Mouse (Mus musculus): ENCODE data around the gene Pes1.
"Not testable (repeated sequence)": the region's sequence is repeated elsewhere in the genome, so short reads cannot be mapped to it uniquely, and the experiment has no call there.

Pes1 gene

DNA sequence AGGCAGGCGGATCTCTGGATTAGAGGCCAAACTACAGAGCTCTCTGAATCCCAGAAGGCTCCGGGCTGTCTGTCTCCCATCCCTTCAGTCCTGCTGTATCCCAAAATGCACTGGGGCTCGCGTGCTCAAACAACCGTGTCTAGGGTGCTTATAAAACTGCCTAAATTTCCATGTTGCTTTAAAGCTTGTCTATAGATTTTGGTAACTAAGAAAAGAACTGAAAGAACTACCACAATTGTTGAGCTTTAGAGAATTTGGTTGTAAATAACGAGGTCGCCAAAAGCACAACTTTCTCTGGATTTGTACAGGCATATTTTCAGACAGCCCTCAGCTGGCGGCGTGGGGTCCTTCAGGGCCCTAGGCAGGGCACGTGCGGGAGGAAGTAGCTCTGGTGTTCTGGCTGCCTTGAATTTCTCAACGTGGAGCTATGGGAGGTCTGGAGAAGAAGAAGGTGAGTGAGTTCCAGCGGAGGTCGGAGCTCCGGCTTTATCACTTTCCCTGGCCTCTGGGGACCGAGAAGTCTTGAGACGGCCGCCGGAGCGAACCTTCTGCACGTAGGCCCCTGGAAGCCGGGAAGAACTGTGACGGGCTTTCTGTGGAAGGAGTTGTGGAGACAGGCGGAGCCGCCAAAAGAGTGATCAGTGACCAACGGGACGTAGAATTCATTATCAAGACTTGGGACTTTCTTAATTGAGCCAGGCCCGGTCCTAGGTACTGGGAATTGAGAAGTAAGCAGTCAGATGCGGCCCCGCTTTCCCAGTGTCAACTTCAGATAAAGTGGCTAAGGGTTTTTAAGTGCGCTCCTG is at the start of gene Pes1:
TSS of gene Pes1 (plus strand) at position 366 of the 806 bp plus-strand sequence.
- DNase-seq (ENCODE audit: low spot score) = peak; percentile 72

DNA sequence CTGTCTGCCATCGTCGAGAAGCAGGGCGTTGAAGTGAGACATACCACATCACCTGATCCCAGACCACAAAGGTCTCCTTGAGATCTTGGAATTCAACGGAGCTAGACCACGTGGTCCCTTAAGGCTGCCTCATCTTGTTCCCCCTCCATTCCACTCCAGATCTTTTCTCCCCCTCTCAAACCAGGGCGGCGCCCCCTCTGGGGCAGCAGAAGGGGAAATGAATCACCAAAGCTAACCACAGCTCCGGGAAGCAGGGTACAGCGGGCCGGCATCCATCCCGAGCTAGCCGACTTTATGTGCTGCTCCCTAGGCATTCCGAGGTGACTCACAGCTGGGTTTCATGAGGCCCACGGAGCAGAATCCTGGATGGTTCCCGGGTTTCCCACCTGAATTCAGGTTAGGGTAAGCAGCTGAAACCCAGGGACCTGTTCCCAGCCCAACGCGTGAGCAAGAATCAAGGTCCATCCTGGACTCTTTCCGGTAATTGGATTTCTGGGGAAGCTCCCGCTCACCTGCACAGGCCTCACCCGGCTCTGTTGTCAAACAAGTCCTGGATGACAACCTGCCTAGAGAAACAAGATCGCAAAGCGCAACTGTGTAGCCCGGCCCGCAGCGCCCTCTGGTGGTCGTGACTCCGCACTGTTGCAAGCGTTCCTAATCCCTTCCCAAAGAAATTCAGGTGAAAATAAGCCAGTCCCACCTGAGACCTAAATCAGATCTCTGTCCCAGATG is 49.5 kb upstream of the Pes1 start, which contains the start of gene Slc35e4:
TSS of gene Slc35e4 (minus strand) at position 556 of the 732 bp plus-strand sequence.
- peak; percentile 72 for DNase-seq (ENCODE audit: low spot score)

DNA sequence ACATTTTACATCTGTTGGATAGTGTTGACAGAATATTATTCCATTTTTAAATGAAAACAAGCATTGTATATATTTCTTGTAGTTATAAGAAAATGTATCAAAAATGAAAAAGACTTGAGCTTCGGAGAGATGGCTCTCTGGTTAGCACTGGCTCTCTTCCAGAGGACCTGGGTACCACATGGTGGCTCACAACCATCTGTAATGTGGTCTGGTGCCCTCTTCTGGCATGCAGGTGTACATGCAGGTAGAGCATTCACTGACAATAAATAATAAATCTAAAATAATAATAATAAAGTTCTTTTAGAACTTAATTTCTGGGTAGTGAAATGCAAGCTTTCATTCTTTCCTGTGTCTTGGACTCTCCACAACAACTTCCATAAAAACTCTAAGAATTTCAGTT is 45.0 kb upstream of the Pes1 start:
- DNase-seq (ENCODE audit: low spot score) = no peak

DNA sequence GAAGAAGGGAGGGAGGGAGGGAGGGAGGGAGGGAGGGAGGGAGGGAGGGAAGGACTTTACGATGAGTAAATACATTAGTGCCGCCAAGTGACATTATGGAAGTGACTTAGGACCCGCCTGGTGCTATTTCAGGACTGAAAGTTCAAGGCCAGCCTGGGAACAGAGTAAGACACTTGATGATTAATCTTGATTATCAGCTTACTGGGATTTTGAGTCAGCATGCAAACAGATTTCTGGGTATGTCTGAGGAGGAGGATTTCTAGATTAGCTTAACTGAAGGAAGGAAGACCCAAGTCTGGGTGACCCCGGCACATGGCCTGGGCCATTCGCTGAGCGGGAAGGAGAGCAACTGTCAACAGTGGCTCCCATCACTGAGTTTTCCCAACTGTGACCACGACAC is 43.3 kb upstream of the Pes1 start:
- DNase-seq (ENCODE audit: low spot score) = no peak

DNA sequence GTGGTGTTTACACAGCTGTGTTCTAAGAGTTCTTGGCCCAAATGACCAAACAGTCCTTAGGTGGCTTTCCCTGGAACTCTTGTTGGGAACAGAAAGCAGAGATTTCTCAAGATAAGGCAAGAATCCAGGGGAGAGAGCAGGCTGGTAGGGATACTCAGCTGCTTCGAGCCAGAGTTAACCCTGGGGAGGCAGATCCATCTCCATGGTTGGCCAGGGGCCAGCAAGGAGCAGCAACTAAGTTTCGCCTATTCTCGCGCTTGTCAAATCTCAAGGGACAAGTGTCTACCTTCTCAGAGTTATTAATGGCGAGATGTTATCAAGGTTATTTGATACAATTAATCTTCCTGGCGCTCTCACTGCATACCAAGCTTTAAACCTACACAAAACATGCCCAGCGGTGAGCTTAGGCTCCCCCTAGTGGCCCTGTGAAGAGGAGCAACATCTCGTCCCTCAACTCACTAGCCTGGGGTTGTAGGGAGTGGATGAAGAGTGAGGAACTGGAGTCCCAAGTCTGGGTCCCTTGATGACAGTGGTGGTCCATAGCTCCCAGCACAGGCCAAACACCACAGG is 42.4 kb upstream of the Pes1 start:
- DNase-seq (ENCODE audit: low spot score) = peak; percentile 39

DNA sequence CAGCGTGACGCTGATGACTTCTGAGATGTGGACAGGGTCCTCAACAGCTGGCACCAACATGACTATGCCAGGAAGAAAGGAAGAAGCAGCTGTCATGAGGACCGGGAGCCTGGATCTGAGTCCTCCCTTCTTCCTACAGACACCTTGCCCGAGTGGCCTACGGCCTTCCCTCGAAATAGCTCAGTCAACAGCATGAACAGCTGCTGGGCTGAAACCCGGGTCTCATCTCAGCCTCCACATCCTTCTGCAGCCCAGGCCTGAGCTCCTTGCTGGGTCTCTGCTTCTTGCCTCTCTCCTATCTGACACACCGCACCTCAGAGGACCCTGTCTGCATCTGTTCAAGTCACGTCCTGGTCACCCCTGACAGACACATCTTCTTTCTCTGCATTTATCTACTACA is 41.7 kb upstream of the Pes1 start:
- DNase-seq (ENCODE audit: low spot score) = no peak

DNA sequence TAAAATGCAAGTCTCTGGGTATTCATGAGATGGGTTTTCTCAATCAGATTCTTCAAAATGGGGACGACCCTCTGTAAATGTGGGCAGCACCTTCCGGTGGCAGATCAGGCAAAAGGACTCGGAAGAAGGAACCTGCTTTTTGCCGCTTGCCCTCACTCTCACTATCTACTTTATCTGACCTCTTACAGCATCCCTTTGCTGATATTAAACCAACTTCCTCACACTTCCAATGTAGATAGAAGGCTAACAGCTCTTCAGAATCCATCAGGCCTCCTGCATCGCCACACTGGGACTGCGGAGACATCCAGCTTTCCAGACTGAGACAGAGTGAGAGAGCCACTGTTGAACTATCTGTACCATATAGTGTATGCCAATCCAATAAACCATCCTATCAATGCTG is 41.0 kb upstream of the Pes1 start:
- DNase-seq (ENCODE audit: low spot score) = no peak

DNA sequence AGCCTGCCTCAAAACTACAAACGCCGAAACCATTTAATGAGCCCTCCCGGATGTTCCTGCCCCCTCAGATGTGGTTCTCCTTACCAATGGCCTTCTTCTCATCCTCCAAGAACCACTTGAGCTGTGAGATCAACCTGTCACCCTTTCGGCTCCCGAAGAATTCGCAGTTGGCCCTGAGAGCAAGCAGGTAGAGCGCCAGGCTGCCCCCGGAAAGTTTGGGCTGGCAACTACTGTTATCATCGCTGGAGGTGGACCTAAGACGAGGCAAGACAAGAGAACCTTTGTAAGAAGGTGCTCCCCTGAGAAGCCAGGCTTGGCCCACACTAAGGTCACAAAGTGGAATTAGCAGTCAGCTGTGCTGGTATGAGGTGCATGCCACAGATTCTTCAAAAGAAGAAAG is 37.9 kb upstream of the Pes1 start:
- no peak for DNase-seq (ENCODE audit: low spot score)

DNA sequence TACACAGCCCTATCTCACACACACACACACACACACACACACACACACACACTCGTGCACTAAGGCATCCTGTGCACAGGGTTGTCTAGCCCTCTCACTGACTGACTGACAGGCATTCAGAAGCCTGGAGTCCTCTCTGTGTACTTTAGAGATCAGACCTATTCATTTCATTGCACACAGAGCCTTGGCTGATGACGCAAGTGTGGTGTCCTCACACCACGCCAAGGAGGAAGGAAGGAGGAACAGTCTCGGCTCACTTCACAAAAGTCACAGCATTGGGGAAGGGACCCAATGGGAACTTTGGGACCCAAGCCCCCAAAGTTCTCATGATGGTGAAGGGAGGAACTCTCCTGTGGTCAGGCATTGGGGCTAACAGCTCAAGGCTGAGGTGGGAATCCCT is 33.8 kb upstream of the Pes1 start:
- DNase-seq (ENCODE audit: low spot score) = no peak

DNA sequence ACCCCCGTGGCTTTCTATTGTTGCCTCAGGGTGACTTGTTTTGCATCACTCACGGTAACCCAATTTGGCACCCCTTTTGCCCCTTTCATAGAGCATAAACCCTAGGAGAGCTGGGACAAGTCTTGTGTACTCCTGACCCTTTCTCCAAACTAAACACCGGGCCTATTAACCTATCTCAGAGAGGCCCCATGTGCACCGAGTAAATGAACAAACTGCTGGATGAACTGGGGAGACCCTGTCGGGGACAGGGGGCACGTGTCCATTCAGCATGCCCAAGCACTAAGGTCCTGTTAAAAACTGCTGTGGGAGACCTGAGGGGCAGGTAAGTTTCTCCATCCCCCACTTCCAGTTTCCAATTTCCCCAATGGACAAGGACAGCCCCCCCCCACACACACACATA is 32.8 kb upstream of the Pes1 start:
- DNase-seq (ENCODE audit: low spot score) = no peak

DNA sequence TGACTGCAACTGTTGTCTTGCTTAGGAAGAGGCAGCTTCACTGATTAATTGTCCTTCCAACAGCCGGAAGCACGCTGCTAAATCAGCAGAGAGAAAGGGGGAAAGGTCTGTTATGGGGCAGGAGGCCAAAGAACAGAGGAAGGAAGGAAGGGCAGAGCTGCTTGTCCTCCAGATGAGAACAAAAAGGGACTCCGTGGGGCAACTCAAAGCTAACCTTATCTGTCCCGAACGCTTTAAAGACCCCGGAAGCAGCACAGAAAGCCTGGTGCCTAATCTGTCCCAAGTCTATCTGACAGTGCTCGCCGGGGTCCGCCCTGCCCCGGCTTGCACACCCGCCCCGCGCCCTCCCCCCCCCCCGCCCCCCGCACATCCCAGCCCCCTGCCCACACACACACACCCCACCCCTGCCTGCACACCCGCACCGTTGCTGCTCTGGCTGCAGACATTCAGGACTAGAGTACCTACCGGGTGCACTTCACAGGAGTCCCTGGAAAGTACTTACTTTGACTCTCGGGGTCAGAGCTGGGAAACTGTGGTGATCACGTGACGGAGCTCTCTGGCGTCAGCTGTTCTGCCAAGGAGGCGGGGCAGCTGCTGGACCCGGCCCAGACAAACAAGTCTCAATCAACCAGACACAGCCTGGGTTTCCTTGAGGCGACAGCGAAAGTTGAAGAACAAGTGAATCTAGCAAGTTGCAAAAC is 32.1 kb upstream of the Pes1 start, which contains the start of gene Tcn2:
TSS of gene Tcn2 (minus strand) at position 649 of the 701 bp plus-strand sequence.
- peak; percentile 85 for DNase-seq (ENCODE audit: low spot score)

DNA sequence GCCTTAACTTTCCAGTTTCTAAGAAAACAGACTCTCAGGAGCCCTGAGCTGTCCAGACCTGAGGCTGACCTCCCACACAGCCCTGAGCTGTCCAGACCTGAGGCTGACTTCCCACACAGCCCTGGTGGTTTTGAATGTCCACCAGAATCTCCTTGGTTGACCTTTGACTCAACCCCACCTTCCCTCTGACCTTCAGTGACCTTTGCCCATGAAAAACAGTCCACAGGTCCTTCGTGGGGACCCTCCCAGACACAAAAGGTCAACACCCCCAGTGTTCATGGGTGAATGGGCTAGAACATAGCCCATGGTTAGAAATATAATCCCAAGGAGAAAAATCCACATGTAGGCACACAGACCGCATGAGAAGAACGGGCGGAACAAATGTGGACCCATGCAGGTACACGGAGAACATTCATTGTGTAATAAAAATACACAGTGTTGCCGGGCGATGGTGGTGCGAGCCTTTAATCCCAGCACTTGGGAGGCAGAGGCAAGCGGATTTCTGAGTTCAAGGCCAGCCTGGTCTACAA is 30.0 kb upstream of the Pes1 start:
- DNase-seq (ENCODE audit: low spot score) = no peak

DNA sequence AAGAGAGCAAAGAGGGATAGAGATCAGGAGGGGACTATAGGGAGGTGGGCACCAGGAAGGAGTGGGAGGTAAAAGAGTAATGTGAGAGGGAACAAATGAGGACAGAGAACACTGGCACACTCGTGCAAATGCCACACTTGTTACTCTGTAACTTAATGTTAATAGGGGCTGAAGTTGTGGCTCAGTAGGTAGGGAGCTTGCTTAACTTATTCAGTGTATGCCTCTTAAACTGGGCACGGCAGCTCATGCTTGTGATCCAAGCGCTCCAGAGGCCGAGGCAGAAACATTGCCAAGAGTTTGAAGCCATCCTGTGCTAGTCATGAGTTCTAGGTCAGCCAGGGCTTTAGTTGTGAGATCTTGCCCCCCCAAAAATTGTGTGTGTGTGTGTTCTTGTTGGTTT is 28.6 kb upstream of the Pes1 start:
- DNase-seq (ENCODE audit: low spot score) = no peak

DNA sequence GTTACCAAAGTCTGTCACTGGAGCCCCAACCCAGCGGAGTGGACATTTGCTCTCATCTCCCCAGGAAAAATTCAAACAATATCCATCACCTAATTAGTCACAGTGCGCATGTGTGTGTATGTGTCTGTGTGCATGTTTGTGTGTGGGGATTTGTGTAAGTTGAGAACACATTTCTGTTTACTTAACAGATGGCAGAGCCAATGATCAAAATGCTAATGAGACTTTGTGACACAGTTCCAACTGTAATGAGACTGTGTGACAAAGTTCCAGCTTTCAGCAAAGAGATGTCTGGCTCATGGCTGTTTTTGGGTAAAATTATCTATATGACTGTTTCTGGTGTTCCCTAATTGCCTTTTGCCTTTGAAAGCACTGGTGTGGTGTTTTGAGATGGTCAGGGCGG is 27.5 kb upstream of the Pes1 start:
- no peak for DNase-seq (ENCODE audit: low spot score)

DNA sequence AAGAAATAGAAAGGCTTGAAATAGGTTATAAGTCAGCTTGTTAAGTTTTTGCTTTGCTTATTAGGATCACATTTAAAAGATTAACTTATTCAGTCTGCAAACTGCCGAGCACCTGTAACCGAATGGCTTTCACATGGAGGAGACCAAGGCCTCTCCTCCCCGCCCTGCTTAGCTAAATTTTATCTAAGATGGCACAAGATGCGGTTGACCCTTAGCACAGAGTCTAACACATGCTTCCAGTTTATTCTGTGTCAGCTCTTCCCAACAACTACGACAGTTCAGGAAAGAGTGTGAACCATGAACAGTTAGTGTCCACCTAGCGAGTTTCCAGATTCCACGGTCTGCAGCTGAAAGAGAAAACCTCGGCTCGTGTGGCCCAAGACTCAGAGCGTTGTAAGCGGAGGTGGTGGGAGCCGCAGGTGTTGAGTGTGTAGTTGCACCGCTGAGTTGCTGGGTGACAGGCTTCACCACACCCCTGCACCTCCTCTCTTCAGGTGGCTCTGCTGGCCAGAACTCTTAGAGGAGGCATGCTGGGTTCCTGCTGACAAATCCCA is 26.4 kb upstream of the Pes1 start:
- DNase-seq (ENCODE audit: low spot score) = no peak

DNA sequence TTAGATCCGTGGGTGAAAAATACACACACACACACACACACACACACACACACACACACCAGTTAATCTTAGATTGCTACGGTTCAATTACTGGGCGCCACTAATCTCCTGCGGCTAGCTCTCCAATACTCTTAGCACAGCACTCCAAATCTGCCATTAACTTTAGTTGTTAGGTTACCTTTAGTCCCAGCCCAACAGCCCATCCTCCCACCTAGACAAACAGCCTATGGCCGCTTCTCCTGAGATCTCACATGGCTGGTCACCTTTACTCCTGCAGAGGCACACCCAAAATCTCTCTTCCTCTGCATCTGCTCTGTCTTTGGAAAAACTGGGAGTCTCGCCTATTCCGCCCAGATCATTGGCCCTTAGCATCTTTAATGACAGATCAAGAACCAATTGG is 22.4 kb upstream of the Pes1 start:
- DNase-seq (ENCODE audit: low spot score) = no peak

DNA sequence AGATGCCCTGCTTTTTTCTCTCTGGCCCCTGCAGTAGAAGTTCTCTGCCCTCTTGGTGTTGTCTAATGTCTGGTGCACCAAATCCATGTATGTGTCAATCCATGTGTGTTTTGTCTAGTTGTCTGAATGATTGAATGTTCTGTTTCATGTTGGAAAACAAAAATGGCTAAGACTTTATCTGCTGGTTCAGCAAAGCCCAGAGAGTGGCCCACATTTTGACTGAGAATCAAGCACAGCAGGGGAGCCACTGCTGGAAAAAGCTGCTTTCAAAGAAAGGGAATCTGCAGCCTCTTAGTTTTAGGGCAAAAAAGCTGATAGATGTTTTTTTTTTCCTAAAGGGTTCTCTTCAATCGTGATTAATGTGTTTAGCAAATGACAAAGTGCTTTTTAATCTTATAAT is 17.4 kb upstream of the Pes1 start:
- no peak for DNase-seq (ENCODE audit: low spot score)

DNA sequence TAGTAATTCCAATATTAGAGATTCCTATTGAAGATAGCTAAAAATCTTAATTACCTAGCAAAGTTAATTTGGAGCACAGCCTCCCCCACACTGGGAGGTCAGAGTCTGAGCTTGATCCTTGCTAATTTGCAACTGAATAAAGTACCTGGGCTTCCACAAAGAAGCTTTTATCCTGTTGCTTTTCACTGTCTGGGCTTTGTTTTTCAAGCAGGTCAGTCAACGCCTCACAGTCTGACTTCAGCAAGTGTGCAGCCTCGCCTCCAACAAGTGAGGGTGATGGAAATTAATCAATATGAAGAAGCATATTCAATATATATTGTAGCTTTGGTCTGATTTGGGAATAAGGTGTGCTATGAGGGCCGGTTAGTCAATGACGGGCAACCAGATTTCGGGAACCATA is 8.9 kb upstream of the Pes1 start:
- not testable (repeated sequence) for DNase-seq (ENCODE audit: low spot score)

DNA sequence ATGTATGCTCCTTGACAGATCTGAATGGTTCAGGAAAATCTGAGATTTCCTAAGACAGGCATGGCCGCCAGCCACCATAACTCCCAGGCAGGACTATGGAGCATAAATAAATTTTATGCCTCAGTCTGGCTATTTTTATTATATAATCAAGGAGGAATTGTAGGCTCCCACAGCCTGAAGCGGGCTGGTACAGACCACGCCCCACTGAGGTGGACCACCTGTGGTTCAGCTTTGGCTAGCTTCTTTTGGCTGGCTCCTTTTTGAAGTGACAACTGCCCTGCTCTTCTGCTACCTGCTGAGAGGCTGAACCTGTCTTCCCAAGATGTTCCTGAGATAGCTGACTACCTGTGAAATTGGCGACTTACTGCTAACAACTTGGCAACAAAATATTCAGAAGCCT is 8.4 kb upstream of the Pes1 start:
- not testable (repeated sequence) for DNase-seq (ENCODE audit: low spot score)

DNA sequence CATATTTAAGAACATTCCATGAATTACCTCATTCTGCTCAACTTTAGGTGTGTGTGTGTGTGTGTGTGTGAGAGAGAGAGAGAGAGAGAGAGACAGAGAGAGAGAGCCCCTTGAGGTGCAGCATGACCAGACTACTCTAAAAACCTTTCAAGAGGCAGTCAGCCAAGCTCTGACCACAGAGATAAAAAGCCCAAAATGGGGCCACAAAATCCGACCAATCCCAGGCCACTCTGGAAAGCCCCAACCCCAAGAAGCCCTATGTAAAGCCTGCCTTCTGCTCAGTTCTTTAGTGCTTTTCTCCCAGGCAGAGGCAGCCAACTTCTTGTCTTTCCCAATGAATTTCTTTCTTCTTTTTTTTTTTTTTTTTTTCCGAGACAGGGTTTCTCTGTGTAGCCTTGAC is 2.9 kb upstream of the Pes1 start:
- no peak for DNase-seq (ENCODE audit: low spot score)

DNA sequence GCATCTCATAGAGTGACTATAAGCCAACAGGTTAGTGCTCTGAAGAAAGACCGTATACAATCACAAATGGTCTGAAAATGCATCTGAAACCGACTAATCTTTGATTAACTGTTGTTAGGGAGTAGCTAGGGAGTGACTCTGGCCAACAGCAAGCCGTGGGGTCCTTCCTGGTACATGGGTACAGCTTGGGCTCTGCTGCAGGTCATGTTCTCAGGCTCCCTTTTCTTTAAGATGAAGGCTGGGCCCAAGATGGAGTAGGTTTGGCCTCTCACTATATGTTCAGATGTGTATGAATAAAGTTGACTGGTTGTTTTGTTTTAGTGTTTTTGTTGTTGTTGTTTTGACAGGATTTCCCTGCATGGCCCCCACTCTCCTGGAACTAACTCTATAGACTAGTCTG is 2.0 kb upstream of the Pes1 start:
- DNase-seq (ENCODE audit: low spot score) = no peak

DNA sequence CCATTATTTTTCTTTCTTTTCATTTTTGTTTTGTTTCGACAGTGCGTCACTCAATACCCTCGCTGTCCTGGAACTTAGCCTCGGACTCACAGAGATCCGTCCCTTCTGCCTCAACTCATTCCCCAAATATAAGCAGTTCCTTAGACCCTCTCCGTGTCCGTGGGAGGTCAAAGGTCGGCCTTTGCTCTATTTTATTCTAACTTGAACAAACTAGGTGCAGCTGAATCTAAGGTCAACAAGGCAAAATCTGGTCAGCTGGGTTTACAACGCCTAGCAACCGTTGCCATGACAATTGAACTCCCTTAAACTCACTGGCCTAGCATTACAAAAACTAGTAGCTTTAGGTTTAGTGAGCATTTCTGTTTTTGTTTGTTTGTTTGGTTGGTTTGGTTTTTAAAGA is 620 bp upstream of the Pes1 start:
- DNase-seq (ENCODE audit: low spot score) = no peak

All from ovary, postnatal 36 days (tissue).